Comparison of ENCODE assay signal across 8 mouse cellular contexts in the genomic region with DNA sequence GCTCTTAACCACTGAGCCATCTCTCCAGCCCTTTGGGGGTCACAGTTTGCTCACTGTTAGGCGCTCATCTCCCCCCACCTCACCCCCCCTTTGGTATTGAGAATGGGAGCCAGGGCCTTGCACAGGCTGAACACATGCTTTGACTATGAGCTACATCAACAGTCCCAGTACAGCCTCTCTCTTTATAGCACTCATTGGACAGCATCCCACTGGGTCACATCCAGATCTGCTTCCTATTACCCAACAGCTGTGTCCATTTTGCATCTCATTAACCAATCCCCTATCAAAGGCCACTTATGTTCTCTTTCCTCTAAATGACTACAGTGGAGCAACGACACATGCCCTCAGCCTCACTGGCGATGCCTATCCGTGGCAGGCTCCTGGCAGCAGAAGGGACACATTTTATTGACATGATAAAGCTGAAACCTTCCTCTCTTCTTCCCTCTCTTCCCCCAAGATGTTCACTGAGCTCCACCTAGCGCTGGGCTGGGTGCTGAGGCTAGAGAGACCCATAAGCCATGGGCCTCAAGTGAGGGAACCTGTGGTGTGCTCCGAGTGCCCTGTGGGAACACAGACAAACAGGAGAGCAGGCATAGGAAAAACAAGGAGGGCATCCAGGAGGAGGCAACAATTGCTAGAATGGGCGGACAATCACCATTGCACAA. TPM values are rescaled to one million over a fixed set of nuclear protein-coding genes. Genes with fewer than 3 reads are reported as not detected.
DNase-seq lines count a peak whose midpoint lies in the region; ATAC-seq and TF ChIP-seq lines count a peak whose summit lies in the region.
"Had no signal": no experiment of that assay in that cellular context is flagged by ENCODE, and none has a peak within 500 bp of the region (broad histone marks: within the 10 kb centered on the region; RNA-seq: fewer than 3 reads in every experiment).

No protein-coding gene starts in this region.

- no peaks in the 10 kb centered on the region for H3K36me3 ChIP-seq in intestine, postnatal 0 days (ENCODE audit: control insufficient read depth, insufficient read depth)
- H3K36me3 ChIP-seq: neural tube, embryonic 12.5 days had no signal

- peak; percentile 39 for DNase-seq in kidney, postnatal 14 days
- no peak for DNase-seq in kidney, adult 18-20 months
- peak; percentile 91 for DNase-seq in NIH3T3 (ENCODE audit: low read depth)
- DNase-seq in retina, postnatal 7 days (ENCODE audit: low read depth, low spot score), result peak; percentile 34
- DNase-seq in B cell, adult 2 months, result no peak

- no peak for ATAC-seq in intestine, postnatal 0 days

- peak; percentile 27; the same call in 1 of the 2 replicates for TF ChIP-seq CTCF in embryonic fibroblast, embryonic 13.5 days (IDR thresholded peaks at IDR 0.05; ENCODE audit: borderline replicate concordance, insufficient read depth, low read length)
- peak; percentile 40 for TF ChIP-seq CTCF in intestine, postnatal 0 days (IDR thresholded peaks at IDR 0.05; ENCODE audit: low read depth)

- no peak overlapping the region for H3K9ac ChIP-seq in intestine, postnatal 0 days (ENCODE audit: low read depth, low read length)
- H3K9ac ChIP-seq: neural tube, embryonic 12.5 days had no signal

- no peaks in the 10 kb centered on the region for H3K4me1 ChIP-seq in embryonic fibroblast, embryonic 13.5 days (ENCODE audit: control insufficient read depth, insufficient read depth, low read length)
- no peaks in the 10 kb centered on the region for H3K4me1 ChIP-seq in intestine, postnatal 0 days (replicated peaks; ENCODE audit: control insufficient read depth, insufficient read depth, low read length)

- H3K9me3 ChIP-seq in intestine, postnatal 0 days (ENCODE audit: control insufficient read depth), result no peaks in the 10 kb centered on the region
- H3K9me3 ChIP-seq: neural tube, embryonic 12.5 days had no signal

- no peak overlapping the region for H3K4me3 ChIP-seq in embryonic fibroblast, embryonic 13.5 days (ENCODE audit: insufficient read depth, low read length)
- H3K4me3 ChIP-seq in intestine, postnatal 0 days (ENCODE audit: low read depth, low read length), result no peak overlapping the region
- H3K4me3 ChIP-seq: neural tube, embryonic 12.5 days had no signal

- H3K4me2 ChIP-seq in intestine, postnatal 0 days (replicated peaks; ENCODE audit: low read depth), result no peak overlapping the region
- H3K4me2 ChIP-seq: neural tube, embryonic 12.5 days had no signal

- no peak for TF ChIP-seq POLR2A in embryonic fibroblast, embryonic 13.5 days (IDR thresholded peaks at IDR 0.05; ENCODE audit: low read depth, low read length)

- no peaks in the 10 kb centered on the region for H3K27me3 ChIP-seq in intestine, postnatal 0 days (replicated peaks; ENCODE audit: control insufficient read depth, insufficient read depth, low read length)
- H3K27me3 ChIP-seq: neural tube, embryonic 12.5 days had no signal

- WGBS in intestine, postnatal 0 days, result 73% methylated on average over 7 of the region's 7 CpGs

- no peak overlapping the region for H3K27ac ChIP-seq in embryonic fibroblast, embryonic 13.5 days (ENCODE audit: insufficient read depth, low read length)
- H3K27ac ChIP-seq in intestine, postnatal 0 days (ENCODE audit: low read depth, low read length), result no peak overlapping the region
- H3K27ac ChIP-seq: neural tube, embryonic 12.5 days had no signal

RNA-seq across cellular contexts. Expression of a gene that starts 57.3 kb away (rescaled TPM):
- 53.1 and 56.8 TPM in 2 replicates for polyA plus RNA-seq in embryonic fibroblast, embryonic 13.5 days (2011; ENCODE audit: insufficient read length, low read depth, missing spikeins)
- 6.7 and 7.9 TPM in 2 replicates for polyA plus RNA-seq in intestine, postnatal 0 days (2015; fragmentation: Nextera tagmentation; extraction: Ambion mirVana)

Comparison
In these comparisons a context has a peak if more than half of its experiments do, and no peak if none do; other contexts are left out.
1. DNase-seq: peak in kidney, postnatal 14 days (single experiment), NIH3T3 (single experiment) and retina, postnatal 7 days (single experiment); none in kidney, adult 18-20 months (single experiment) and B cell, adult 2 months (0 of 2).